Mouse (Mus musculus): ENCODE data around the gene Ppm1h. TPM values are rescaled to one million over a fixed set of nuclear protein-coding genes. Genes with fewer than 3 reads are reported as not detected.

Gene Ppm1h
- polyA plus RNA-seq, 1 experiment from 2014 or later = 22.2 TPM

DNA sequence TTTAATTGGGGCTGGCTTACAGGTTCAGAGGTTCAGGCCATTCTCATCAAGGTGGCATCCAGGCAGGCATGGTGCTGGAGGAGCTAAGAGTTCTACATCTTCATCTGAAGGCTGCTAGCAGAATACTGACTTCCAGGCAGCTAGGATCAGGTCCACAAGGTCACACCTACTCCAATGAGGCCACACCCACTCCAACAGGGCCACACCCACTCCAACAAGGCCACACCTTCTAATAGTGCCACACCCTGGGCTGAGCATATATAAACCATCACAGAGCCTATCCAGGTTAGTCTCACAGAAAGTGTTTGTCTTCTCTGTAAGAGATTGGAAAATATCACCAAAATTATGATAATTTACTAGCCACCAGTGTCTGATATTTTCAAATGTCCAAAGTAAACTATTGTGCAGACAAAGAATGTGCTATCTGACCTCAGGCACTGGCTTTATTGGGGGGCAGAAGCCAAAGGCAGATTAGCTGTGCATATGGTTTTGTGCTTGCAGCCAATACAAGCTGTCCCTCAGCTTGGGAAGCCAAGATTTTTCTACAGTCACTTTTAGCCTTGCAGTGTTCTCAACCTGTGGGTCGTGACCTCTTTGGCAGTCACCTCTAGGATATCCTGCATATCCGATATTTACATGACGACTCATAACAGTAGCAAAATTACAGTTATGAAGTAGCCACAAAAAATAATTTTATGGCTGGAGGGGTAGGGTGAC is 99.5 kb downstream of the Ppm1h start:
- ATAC-seq (ENCODE audit: low FRiP score, low TSS enrichment) = no peak

DNA sequence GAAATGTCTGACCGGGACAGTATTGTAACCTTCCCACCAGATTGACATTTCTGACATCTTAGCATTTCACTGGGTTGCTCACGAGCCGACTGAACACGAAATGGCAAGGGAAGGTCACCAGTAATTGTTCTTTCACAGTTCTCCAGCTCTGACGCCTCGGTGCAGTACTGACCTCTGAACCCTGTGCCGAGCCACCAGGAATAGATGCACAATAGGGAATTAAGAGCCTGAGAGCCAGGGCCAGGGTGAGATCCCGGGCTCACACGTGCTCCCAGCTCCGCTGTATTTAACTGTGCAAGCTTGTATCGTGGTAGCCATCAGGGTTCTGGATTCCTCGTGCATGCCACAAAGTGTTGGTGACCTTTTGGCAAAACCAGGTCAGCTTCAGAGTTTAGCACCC is 100.8 kb downstream of the Ppm1h start:
- no peak overlapping the region for H3K27ac ChIP-seq (ENCODE audit: low read depth, low read length)
- H3K9ac ChIP-seq (ENCODE audit: low read depth, low read length) = no peak overlapping the region
- no peak overlapping the region for H3K4me3 ChIP-seq (ENCODE audit: low read length)
- H3K4me1 ChIP-seq (ENCODE audit: control insufficient read depth, insufficient read depth, low read length) = peaks cover 16% of the 10 kb centered on the region; the same call in 1 of the 2 replicates
- no peaks in the 10 kb centered on the region for H3K9me3 ChIP-seq (ENCODE audit: control insufficient read depth, low read length)
- ATAC-seq (ENCODE audit: low FRiP score, low TSS enrichment) = no peak
- no peaks in the 10 kb centered on the region for H3K27me3 ChIP-seq (ENCODE audit: control insufficient read depth, insufficient read depth, low read length)
- no peak overlapping the region for H3K4me2 ChIP-seq (replicated peaks; ENCODE audit: low read depth, low read length)
- H3K36me3 ChIP-seq (ENCODE audit: control insufficient read depth, insufficient read depth, low read length) = no peaks in the 10 kb centered on the region
- 25% methylated on average over 12 of the region's 12 CpGs for WGBS

More for the DNA sequence above, 99.5 kb downstream of the Ppm1h start:
- H3K4me1 ChIP-seq (ENCODE audit: control insufficient read depth, insufficient read depth, low read length) = peaks cover 14% of the 10 kb centered on the region; the same call in 1 of the 2 replicates
- H3K4me3 ChIP-seq (ENCODE audit: low read length) = no peak overlapping the region
- no peaks in the 10 kb centered on the region for H3K36me3 ChIP-seq (ENCODE audit: control insufficient read depth, insufficient read depth, low read length)
- 79% methylated on average over 3 of the region's 3 CpGs for WGBS
- no peaks in the 10 kb centered on the region for H3K9me3 ChIP-seq (ENCODE audit: control insufficient read depth, low read length)
- H3K9ac ChIP-seq (ENCODE audit: low read depth, low read length) = no peak overlapping the region
- no peak overlapping the region for H3K4me2 ChIP-seq (replicated peaks; ENCODE audit: low read depth, low read length)
- H3K27ac ChIP-seq (ENCODE audit: low read depth, low read length) = no peak overlapping the region
- no peaks in the 10 kb centered on the region for H3K27me3 ChIP-seq (ENCODE audit: control insufficient read depth, insufficient read depth, low read length)

GRCm38 (mm10) chr10:122782755-122783154 is 104.2 kb downstream of the Ppm1h start:
- WGBS = 27% methylated on average over 3 of the region's 4 CpGs

GRCm38 (mm10) chr10:122789648-122790170 is 111.1 kb downstream of the Ppm1h start:
- 51% methylated on average over 12 of the region's 12 CpGs for WGBS
- H3K9me3 ChIP-seq (ENCODE audit: control insufficient read depth, low read length) = no peaks in the 10 kb centered on the region
- peaks cover 9% of the 10 kb centered on the region; the same call in 1 of the 2 replicates for H3K4me1 ChIP-seq (ENCODE audit: control insufficient read depth, insufficient read depth, low read length)
- no peaks in the 10 kb centered on the region for H3K36me3 ChIP-seq (ENCODE audit: control insufficient read depth, insufficient read depth, low read length)
- no peak overlapping the region for H3K9ac ChIP-seq (ENCODE audit: low read depth, low read length)
- H3K27me3 ChIP-seq (ENCODE audit: control insufficient read depth, insufficient read depth, low read length) = no peaks in the 10 kb centered on the region
- H3K4me3 ChIP-seq (ENCODE audit: low read length) = no peak overlapping the region
- no peak overlapping the region for H3K27ac ChIP-seq (ENCODE audit: low read depth, low read length)
- ATAC-seq (ENCODE audit: low FRiP score, low TSS enrichment) = no peak
- no peak overlapping the region for H3K4me2 ChIP-seq (replicated peaks; ENCODE audit: low read depth, low read length)

More at GRCm38 (mm10) chr10:122782755-122783154, 104.2 kb downstream of the Ppm1h start:
- Histone ChIP-seq H3K36me3 (ENCODE audit: control insufficient read depth, insufficient read depth, low read length) (no peaks in the 10 kb centered on the region), H3K9ac (ENCODE audit: low read depth, low read length) (no peak overlapping the region), H3K4me1 (ENCODE audit: control insufficient read depth, insufficient read depth, low read length) (peaks cover 16% of the 10 kb centered on the region; the same call in 1 of the 2 replicates), H3K9me3 (ENCODE audit: control insufficient read depth, low read length) (no peaks in the 10 kb centered on the region), H3K4me3 (ENCODE audit: low read length) (no peak overlapping the region), H3K4me2 (replicated peaks; ENCODE audit: low read depth, low read length) (no peak overlapping the region), H3K27ac (ENCODE audit: low read depth, low read length) (peak overlapping the region; percentile 82; the same call in 1 of the 2 replicates), H3K27me3 (ENCODE audit: control insufficient read depth, insufficient read depth, low read length) (no peaks in the 10 kb centered on the region)
- ATAC-seq (ENCODE audit: low FRiP score, low TSS enrichment) = peak; percentile 94

DNA sequence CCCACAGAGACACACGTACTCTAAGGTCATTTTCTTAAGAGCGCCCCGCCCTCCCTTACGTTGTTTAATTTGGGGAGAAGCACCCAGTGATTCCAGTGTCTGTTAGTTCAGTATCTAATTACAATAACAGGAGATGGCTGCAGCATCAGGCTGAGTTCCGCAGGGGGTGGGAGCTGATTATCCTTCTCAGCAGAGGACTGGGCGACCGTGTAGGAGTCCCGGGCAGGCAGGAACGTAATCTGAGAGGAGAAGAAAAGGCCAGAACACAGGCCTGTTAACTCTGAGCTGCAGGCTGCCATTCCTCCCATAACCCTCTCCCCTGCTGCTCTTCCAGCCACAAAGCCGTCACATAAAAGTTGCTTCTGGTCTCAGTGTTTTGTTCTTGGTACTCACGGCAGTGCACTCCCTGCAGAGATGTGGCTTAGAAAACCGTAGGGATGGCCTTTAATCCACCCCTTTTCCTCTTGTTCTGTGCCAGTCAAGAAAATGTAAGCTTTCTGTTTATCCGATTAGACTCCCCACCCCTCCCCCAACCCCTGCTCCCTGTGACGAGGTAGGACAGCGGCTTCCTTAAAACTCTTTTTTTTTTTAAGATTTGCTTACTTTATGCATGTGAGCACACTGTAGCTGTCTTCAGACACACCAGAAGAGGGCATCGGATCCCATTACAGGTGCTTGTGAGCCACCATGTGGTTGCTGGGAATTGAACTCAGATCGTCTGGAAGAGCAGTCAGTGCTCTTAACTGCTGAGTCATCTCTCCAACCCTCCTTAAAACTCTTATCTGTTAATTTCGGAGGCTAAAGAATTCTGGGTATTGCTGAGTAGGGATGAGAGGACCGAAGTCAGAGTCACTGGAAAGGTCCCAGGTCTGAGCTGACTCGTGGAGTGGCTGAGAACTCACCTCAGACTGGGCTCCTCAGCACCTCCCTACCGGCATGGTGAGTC is 113.7 kb downstream of the Ppm1h start:
- ATAC-seq (ENCODE audit: low FRiP score, low TSS enrichment) = peak; percentile 89
- no peaks in the 10 kb centered on the region for H3K36me3 ChIP-seq (ENCODE audit: control insufficient read depth, insufficient read depth, low read length)
- peaks cover 10% of the 10 kb centered on the region; the same call in 1 of the 2 replicates for H3K4me1 ChIP-seq (ENCODE audit: control insufficient read depth, insufficient read depth, low read length)
- H3K9me3 ChIP-seq (ENCODE audit: control insufficient read depth, low read length) = no peaks in the 10 kb centered on the region
- H3K9ac ChIP-seq (ENCODE audit: low read depth, low read length) = peak overlapping the region; percentile 48
- WGBS = 5% methylated on average over 21 of the region's 21 CpGs
- H3K27ac ChIP-seq (ENCODE audit: low read depth, low read length) = peak overlapping the region; percentile 76
- peak overlapping the region; percentile 43 for H3K4me2 ChIP-seq (replicated peaks; ENCODE audit: low read depth, low read length)
- no peaks in the 10 kb centered on the region for H3K27me3 ChIP-seq (ENCODE audit: control insufficient read depth, insufficient read depth, low read length)
- H3K4me3 ChIP-seq (ENCODE audit: low read length) = peak overlapping the region; percentile 19; the same call in 1 of the 2 replicates

GRCm38 (mm10) chr10:122793193-122793592 is 114.6 kb downstream of the Ppm1h start:
- Histone ChIP-seq H3K9ac (ENCODE audit: low read depth, low read length) (no peak overlapping the region), H3K27me3 (ENCODE audit: control insufficient read depth, insufficient read depth, low read length) (no peaks in the 10 kb centered on the region), H3K4me3 (ENCODE audit: low read length) (no peak overlapping the region), H3K9me3 (ENCODE audit: control insufficient read depth, low read length) (no peaks in the 10 kb centered on the region), H3K36me3 (ENCODE audit: control insufficient read depth, insufficient read depth, low read length) (no peaks in the 10 kb centered on the region), H3K4me2 (replicated peaks; ENCODE audit: low read depth, low read length) (no peak overlapping the region), H3K27ac (ENCODE audit: low read depth, low read length) (no peak overlapping the region), H3K4me1 (ENCODE audit: control insufficient read depth, insufficient read depth, low read length) (peaks cover 10% of the 10 kb centered on the region; the same call in 1 of the 2 replicates)
- 60% methylated on average over 11 of the region's 11 CpGs for WGBS
- ATAC-seq (ENCODE audit: low FRiP score, low TSS enrichment) = no peak

DNA sequence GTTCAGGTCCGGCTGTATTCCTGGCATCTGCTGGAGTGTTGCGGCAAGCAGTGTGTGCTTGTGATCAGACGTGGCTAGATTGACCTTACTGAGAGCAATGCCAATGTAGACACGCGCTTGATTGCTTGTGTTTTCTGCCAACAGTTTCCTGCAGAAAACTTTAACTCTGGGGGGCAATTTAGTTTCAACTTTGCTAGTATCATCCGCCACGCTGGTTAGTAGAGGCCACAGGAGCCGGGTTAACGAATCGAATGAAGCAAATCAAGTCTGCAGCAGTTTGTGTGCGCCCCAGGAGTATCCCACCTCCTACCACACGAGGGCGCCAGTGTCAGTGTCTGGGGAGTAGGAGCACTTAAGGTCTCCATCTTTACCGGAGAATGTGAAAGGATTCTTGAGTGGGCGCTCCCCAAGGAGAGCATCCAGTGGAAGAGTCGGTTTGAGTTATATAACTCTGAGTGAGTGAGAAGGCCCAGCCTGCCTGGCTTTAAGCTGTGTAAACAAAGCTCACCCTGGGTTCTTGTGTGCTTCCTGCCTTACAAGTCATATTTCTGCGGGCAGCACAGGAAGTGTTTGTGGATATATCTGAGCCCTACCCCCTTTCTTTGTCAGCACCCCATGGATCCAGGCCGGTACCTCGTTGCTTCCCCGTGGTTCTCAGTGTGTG is 115.8 kb downstream of the Ppm1h start:
- Histone ChIP-seq H3K27ac (ENCODE audit: low read depth, low read length) (peak overlapping the region; percentile 59; the same call in 1 of the 2 replicates), H3K9ac (ENCODE audit: low read depth, low read length) (no peak overlapping the region), H3K9me3 (ENCODE audit: control insufficient read depth, low read length) (no peaks in the 10 kb centered on the region), H3K4me2 (replicated peaks; ENCODE audit: low read depth, low read length) (peak overlapping the region; percentile 12; the same call in 1 of the 2 replicates), H3K4me3 (ENCODE audit: low read length) (no peak overlapping the region; the same call in 1 of the 2 replicates), H3K27me3 (ENCODE audit: control insufficient read depth, insufficient read depth, low read length) (no peaks in the 10 kb centered on the region), H3K36me3 (ENCODE audit: control insufficient read depth, insufficient read depth, low read length) (no peaks in the 10 kb centered on the region), H3K4me1 (ENCODE audit: control insufficient read depth, insufficient read depth, low read length) (peaks cover 10% of the 10 kb centered on the region; the same call in 1 of the 2 replicates)
- ATAC-seq (ENCODE audit: low FRiP score, low TSS enrichment) = peak; percentile 47
- 41% methylated on average over 20 of the region's 20 CpGs for WGBS

DNA sequence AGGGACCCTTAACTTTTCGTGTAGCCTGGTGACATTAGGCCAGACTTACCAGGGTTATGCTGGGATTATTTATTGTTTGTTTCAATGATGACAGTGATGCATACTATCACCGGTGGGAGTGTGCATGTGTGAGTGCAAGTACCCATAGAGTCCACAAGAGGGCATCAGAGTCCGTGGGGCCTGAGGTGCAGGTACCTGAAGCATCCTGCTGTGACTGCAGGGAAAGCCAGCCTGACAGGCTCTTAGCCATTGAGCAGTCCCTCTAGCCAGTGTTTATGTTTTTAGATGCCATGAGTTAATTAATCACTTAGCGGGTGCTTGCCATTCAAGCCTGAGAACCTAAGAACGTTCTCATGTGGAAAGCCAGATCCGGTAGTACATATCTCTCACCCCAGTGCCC is 119.4 kb downstream of the Ppm1h start:
- peaks cover 3% of the 10 kb centered on the region; the same call in 1 of the 2 replicates for H3K4me1 ChIP-seq (ENCODE audit: control insufficient read depth, insufficient read depth, low read length)
- WGBS = 78% methylated on average over 6 of the region's 6 CpGs
- H3K27ac ChIP-seq (ENCODE audit: low read depth, low read length) = no peak overlapping the region
- H3K4me2 ChIP-seq (replicated peaks; ENCODE audit: low read depth, low read length) = no peak overlapping the region
- no peaks in the 10 kb centered on the region for H3K9me3 ChIP-seq (ENCODE audit: control insufficient read depth, low read length)
- no peak overlapping the region for H3K4me3 ChIP-seq (ENCODE audit: low read length)
- H3K36me3 ChIP-seq (ENCODE audit: control insufficient read depth, insufficient read depth, low read length) = no peaks in the 10 kb centered on the region
- ATAC-seq (ENCODE audit: low FRiP score, low TSS enrichment) = no peak
- H3K9ac ChIP-seq (ENCODE audit: low read depth, low read length) = no peak overlapping the region
- no peaks in the 10 kb centered on the region for H3K27me3 ChIP-seq (ENCODE audit: control insufficient read depth, insufficient read depth, low read length)
